Mouse (Mus musculus): ENCODE results near the gene Mrps2. TPM values are rescaled to one million over a fixed set of nuclear protein-coding genes. Genes with fewer than 3 reads are reported as not detected.

Mrps2 gene
- 19.9 and 24.2 TPM in 2 replicates for polyA plus RNA-seq (2012; rRNA removed)

DNA sequence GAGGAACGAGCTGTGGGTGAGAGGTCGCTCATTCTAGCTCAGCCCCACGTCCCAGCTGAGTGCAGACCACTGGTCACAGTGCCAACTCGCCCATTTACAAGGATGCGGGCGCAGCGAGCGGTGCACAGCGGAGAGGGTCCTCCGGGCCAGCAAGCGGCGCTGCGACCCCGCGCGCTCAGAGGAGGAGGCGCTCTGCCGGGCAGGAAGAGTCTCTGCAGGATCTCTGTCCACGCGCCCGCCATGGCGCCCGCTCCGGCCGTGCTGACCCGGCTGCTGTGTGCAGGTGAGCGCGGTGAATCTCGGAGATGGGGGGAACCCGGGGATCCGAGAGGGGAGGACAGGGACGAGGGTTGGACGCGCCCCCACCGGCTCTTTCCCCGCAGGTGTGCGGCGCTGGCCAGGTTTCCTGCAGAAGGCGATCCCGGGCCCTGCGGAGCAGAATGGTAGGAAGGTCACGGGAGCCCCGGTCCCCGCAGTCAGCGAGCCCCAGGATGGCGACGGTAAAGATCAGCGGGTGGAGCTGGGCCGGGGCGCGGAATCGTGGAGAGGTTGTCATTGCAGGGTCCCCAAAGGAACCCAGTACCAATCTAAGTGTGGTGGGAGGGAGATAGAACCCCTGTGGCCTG, at the start of gene Mrps2:
Mrps2 (plus strand) TSS at position 207 of the 626 bp plus-strand sequence.
- peaks cover 6% of the 10 kb centered on the region; the same call in 1 of the 2 replicates for H3K4me1 ChIP-seq (ENCODE audit: control insufficient read depth, insufficient read depth, insufficient read length)
- H3K4me3 ChIP-seq (ENCODE audit: extremely low read depth, insufficient read depth, insufficient read length), result peak within 1 kb of the TSS; percentile 83
- no peaks in the 10 kb centered on the region for H3K27me3 ChIP-seq (ENCODE audit: control insufficient read depth, insufficient read depth, low read length)
- WGBS, result under 1% methylated on average over 52 of the region's 52 CpGs
- no peak within 1 kb of the TSS for H3K27ac ChIP-seq (ENCODE audit: insufficient read depth, low read length)
- TF ChIP-seq CTCF (IDR thresholded peaks at IDR 0.05; ENCODE audit: extremely low read depth, insufficient read depth, insufficient read length, insufficient replicate concordance), result peak; percentile 85; the same call in 1 of the 2 replicates
- peak; percentile 42; the same call in 1 of the 2 replicates for TF ChIP-seq POLR2A (IDR thresholded peaks at IDR 0.05; ENCODE audit: low read depth, low read length)
- peak; percentile 44 to 77 for DNase-seq (ENCODE audit: low read depth in 1 of 2, low spot score in 2 of 2)
- H3K36me3 ChIP-seq (ENCODE audit: control insufficient read depth, insufficient read depth, low read length), result peaks cover 8% of the 10 kb centered on the region

DNA sequence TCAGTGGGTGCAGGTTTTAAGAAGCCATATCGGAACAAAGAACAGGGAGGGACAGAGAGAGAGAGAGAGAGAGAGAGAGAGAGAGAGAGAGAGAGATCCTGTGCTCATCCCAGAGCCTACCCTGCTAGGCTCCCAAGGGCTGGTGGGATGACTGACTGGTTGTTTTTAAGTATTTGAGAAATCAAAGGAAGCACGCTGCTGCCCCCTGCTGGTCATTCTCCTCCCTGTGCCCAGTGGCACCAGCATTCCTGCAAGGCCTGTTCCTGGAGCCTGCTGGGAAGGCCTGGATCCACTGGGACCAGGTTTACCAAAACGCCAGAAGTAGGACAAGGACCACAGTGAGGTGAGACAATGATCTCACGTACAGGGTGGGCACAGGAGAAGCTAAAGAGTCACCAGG, 48.0 kb upstream of the Mrps2 start:
- Histone ChIP-seq H3K4me3 (ENCODE audit: extremely low read depth, insufficient read depth, insufficient read length) (no peak overlapping the region), H3K27me3 (ENCODE audit: control insufficient read depth, insufficient read depth, low read length) (no peaks in the 10 kb centered on the region), H3K4me1 (ENCODE audit: control insufficient read depth, insufficient read depth, insufficient read length) (no peaks in the 10 kb centered on the region), H3K36me3 (ENCODE audit: control insufficient read depth, insufficient read depth, low read length) (no peaks in the 10 kb centered on the region), H3K27ac (ENCODE audit: insufficient read depth, low read length) (no peak overlapping the region)
- DNase-seq (ENCODE audit: low read depth in 1 of 2, low spot score in 2 of 2), result peak in 1 of 2 experiments; percentile 37
- TF ChIP-seq CTCF (IDR thresholded peaks at IDR 0.05; ENCODE audit: extremely low read depth, insufficient read depth, insufficient read length, insufficient replicate concordance), result peak; percentile 58; the same call in 1 of the 2 replicates
- no peak for TF ChIP-seq POLR2A (IDR thresholded peaks at IDR 0.05; ENCODE audit: low read depth, low read length)
- 29% methylated on average over 4 of the region's 4 CpGs for whole genome bisulfite sequencing

DNA sequence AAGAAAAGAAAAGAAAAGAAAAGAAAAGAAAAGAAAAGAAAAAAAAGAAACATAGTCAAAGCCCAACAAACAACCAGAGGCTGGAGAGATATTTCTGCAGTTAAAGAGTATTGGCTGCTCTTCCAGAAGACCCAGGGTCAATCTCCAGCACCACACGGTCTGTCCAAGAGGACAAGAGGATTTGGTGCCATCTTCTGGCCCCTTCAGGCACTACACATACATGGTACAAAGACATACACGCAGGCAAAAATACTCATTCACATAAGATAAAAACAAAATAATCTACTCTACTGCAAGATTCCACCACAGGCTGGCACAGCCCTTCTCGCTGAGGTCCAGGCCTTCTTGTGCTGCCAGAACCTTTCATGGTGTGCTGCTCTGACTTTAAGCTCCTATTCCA, 44.7 kb upstream of the Mrps2 start:
- Histone ChIP-seq H3K4me3 (ENCODE audit: extremely low read depth, insufficient read depth, insufficient read length) (no peak overlapping the region), H3K36me3 (ENCODE audit: control insufficient read depth, insufficient read depth, low read length) (no peaks in the 10 kb centered on the region), H3K27ac (ENCODE audit: insufficient read depth, low read length) (no peak overlapping the region), H3K27me3 (ENCODE audit: control insufficient read depth, insufficient read depth, low read length) (no peaks in the 10 kb centered on the region), H3K4me1 (ENCODE audit: control insufficient read depth, insufficient read depth, insufficient read length) (no peaks in the 10 kb centered on the region)
- WGBS, result 27% methylated on average over 3 of the region's 3 CpGs
- TF ChIP-seq POLR2A (IDR thresholded peaks at IDR 0.05; ENCODE audit: low read depth, low read length), result no peak
- TF ChIP-seq CTCF (IDR thresholded peaks at IDR 0.05; ENCODE audit: extremely low read depth, insufficient read depth, insufficient read length, insufficient replicate concordance), result no peak
- peak; percentile 9 to 45 for DNase-seq (ENCODE audit: low read depth in 1 of 2, low spot score in 2 of 2)

DNA sequence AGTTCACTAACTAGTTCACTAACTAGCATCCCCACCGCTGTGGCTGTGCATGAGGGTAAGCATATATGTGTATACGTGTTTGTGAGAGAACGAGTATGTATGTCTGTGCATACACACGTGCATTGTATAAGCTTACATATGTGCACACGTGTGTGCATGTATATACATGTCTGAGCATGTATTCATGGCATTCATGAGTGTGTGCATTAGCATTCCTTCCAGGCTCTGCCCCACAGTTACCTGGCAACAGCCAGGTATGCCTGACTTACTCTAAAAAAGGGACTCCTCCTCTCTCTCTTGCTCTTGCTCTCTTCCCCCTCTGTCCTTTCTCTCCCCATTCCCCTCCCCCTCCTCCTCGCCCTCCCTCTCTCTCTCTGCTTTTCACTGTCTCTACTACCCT, 40.6 kb upstream of the Mrps2 start:
- Histone ChIP-seq H3K27ac (ENCODE audit: insufficient read depth, low read length) (no peak overlapping the region), H3K36me3 (ENCODE audit: control insufficient read depth, insufficient read depth, low read length) (no peaks in the 10 kb centered on the region), H3K4me1 (ENCODE audit: control insufficient read depth, insufficient read depth, insufficient read length) (no peaks in the 10 kb centered on the region), H3K27me3 (ENCODE audit: control insufficient read depth, insufficient read depth, low read length) (no peaks in the 10 kb centered on the region), H3K4me3 (ENCODE audit: extremely low read depth, insufficient read depth, insufficient read length) (no peak overlapping the region)
- no peak for DNase-seq (ENCODE audit: low read depth in 1 of 2, low spot score in 2 of 2)
- TF ChIP-seq CTCF (IDR thresholded peaks at IDR 0.05; ENCODE audit: extremely low read depth, insufficient read depth, insufficient read length, insufficient replicate concordance), result no peak
- no peak for TF ChIP-seq POLR2A (IDR thresholded peaks at IDR 0.05; ENCODE audit: low read depth, low read length)
- 86% methylated on average over 6 of the region's 6 CpGs for WGBS

DNA sequence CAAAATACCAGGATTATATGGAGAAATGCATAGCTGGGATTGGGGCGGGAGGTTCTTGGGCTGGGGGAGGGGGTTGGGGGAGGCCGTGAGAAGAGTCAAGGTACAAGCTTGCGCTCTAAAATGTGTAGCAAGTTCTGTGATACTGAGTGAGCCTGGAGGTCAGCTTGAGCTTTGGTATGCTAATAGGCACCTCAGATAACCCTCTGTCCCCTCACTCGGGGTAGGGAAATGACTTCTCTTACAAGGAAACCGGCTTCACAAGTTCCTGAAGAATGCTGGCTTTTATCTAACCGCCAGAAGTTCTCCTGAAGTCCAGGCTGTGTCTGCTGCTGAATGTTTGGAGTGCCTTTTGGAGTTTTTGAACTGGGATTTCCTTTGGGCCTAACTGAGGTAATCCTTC, 37.0 kb upstream of the Mrps2 start:
- no peaks in the 10 kb centered on the region for H3K36me3 ChIP-seq (ENCODE audit: control insufficient read depth, insufficient read depth, low read length)
- H3K27ac ChIP-seq (ENCODE audit: insufficient read depth, low read length), result no peak overlapping the region
- H3K4me3 ChIP-seq (ENCODE audit: extremely low read depth, insufficient read depth, insufficient read length), result no peak overlapping the region
- H3K4me1 ChIP-seq (ENCODE audit: control insufficient read depth, insufficient read depth, insufficient read length), result no peaks in the 10 kb centered on the region
- H3K27me3 ChIP-seq (ENCODE audit: control insufficient read depth, insufficient read depth, low read length), result no peaks in the 10 kb centered on the region
- TF ChIP-seq POLR2A (IDR thresholded peaks at IDR 0.05; ENCODE audit: low read depth, low read length) (no peak), CTCF (IDR thresholded peaks at IDR 0.05; ENCODE audit: extremely low read depth, insufficient read depth, insufficient read length, insufficient replicate concordance) (no peak)
- DNase-seq (ENCODE audit: low read depth in 1 of 2, low spot score in 2 of 2), result no peak
- 87% methylated on average over 6 of the region's 6 CpGs for WGBS

DNA sequence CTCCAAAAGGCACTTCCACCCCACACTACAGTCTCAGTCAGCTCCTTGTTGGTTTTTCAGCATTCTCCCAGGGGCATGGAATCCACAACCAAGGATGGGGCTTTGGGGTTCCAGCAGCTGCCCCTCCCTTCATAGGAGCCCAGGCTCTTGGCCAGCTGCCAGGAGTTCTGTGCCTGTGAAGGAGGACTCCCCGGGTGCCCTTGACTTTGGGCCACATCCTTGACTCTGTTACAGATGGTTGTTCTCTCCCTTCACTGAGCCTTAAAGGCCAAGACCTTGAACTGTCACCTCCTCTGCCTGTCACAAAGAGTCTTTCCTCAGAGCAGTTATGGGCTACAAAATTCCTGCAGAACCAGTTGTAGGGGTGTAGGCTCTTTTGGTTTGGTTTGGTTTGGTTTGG, 35.1 kb upstream of the Mrps2 start:
- Histone ChIP-seq H3K27ac (ENCODE audit: insufficient read depth, low read length) (no peak overlapping the region), H3K4me1 (ENCODE audit: control insufficient read depth, insufficient read depth, insufficient read length) (no peaks in the 10 kb centered on the region), H3K4me3 (ENCODE audit: extremely low read depth, insufficient read depth, insufficient read length) (no peak overlapping the region), H3K27me3 (ENCODE audit: control insufficient read depth, insufficient read depth, low read length) (no peaks in the 10 kb centered on the region), H3K36me3 (ENCODE audit: control insufficient read depth, insufficient read depth, low read length) (no peaks in the 10 kb centered on the region)
- TF ChIP-seq CTCF (IDR thresholded peaks at IDR 0.05; ENCODE audit: extremely low read depth, insufficient read depth, insufficient read length, insufficient replicate concordance) (no peak), POLR2A (IDR thresholded peaks at IDR 0.05; ENCODE audit: low read depth, low read length) (no peak)
- DNase-seq (ENCODE audit: low read depth in 1 of 2, low spot score in 2 of 2), result no peak
- 0% methylated on average over 1 of the region's 1 CpGs for WGBS

DNA sequence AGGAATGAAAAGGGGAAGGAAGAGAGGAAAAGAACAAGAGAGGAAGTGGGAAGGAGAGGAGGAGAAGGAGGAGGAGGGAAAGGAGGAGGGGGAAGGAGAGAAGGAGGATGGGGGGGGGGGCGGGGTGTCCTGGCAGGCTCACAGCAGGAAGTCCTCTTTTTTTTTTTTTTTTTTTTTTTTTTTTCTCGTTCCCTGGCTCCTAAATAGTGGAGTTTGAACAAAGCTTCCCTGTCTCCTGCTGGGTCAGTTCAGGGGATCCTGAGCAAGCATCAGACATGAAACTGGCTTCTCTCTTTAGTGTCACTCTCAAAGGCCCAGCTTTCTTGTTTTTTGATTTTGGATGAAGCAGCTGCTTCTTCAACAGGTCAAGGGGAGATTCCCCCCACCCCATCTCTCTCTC, 34.4 kb upstream of the Mrps2 start:
- Histone ChIP-seq H3K4me1 (ENCODE audit: control insufficient read depth, insufficient read depth, insufficient read length) (no peaks in the 10 kb centered on the region), H3K27me3 (ENCODE audit: control insufficient read depth, insufficient read depth, low read length) (no peaks in the 10 kb centered on the region), H3K27ac (ENCODE audit: insufficient read depth, low read length) (no peak overlapping the region), H3K36me3 (ENCODE audit: control insufficient read depth, insufficient read depth, low read length) (no peaks in the 10 kb centered on the region), H3K4me3 (ENCODE audit: extremely low read depth, insufficient read depth, insufficient read length) (no peak overlapping the region)
- 9% methylated on average over 1 of the region's 2 CpGs for WGBS
- no peak for TF ChIP-seq POLR2A (IDR thresholded peaks at IDR 0.05; ENCODE audit: low read depth, low read length)
- DNase-seq (ENCODE audit: low read depth in 1 of 2, low spot score in 2 of 2), result no peak
